Mouse (Mus musculus): Measurements from ENCODE around the gene Zbtb7b. TPM values are rescaled to one million over a fixed set of nuclear protein-coding genes. Genes with fewer than 3 reads are reported as not detected.
"Not testable (repeated sequence)": the region's sequence is repeated elsewhere in the genome, so short reads cannot be mapped to it uniquely, and the experiment has no call there.

Gene Zbtb7b
- 8.6 and 9.9 TPM in 2 replicates for total RNA-seq (2017)

- peak; percentile 47 to 61 for ATAC-seq (replicated peaks in 1 of 2; ENCODE audit: insufficient read depth in 1 of 2, low FRiP score in 2 of 2, low TSS enrichment in 1 of 2, low read depth in 1 of 2, poor library complexity in 2 of 2, severe bottlenecking in 2 of 2)
These were observed at the start of gene Zbtb7b for GRCm38 (mm10) chr3:89394006-89394893. TSS of gene Zbtb7b (minus strand) at chr3:89394776.

DNA sequence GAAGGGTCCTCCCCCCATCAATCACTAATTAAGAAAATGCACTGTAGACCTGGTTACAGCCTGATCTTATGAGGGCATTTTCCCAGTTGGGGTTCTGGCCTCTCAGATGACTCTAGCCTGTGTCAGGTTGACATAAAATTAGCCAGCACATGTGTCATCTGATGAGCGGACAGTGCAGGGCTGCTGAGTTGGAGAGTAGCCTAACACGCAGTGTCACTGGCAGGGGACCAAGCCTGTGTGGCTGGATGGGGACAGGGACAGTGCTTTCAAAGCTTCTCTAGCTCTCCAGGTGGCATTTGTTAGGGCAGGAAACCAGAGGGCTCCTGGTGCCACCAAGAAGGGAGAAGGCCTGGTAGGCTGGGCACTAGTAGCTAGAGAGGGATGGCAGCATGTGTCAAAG is 46.1 kb upstream of the Zbtb7b start:
- ATAC-seq (replicated peaks in 1 of 2; ENCODE audit: insufficient read depth in 1 of 2, low FRiP score in 2 of 2, low TSS enrichment in 1 of 2, low read depth in 1 of 2, poor library complexity in 2 of 2, severe bottlenecking in 2 of 2): no peak

- ATAC-seq (replicated peaks in 1 of 2; ENCODE audit: insufficient read depth in 1 of 2, low FRiP score in 2 of 2, low TSS enrichment in 1 of 2, low read depth in 1 of 2, poor library complexity in 2 of 2, severe bottlenecking in 2 of 2): peak; percentile 57 to 69
These were observed 42.7 kb upstream of the Zbtb7b start for GRCm38 (mm10) chr3:89437269-89437668.

DNA sequence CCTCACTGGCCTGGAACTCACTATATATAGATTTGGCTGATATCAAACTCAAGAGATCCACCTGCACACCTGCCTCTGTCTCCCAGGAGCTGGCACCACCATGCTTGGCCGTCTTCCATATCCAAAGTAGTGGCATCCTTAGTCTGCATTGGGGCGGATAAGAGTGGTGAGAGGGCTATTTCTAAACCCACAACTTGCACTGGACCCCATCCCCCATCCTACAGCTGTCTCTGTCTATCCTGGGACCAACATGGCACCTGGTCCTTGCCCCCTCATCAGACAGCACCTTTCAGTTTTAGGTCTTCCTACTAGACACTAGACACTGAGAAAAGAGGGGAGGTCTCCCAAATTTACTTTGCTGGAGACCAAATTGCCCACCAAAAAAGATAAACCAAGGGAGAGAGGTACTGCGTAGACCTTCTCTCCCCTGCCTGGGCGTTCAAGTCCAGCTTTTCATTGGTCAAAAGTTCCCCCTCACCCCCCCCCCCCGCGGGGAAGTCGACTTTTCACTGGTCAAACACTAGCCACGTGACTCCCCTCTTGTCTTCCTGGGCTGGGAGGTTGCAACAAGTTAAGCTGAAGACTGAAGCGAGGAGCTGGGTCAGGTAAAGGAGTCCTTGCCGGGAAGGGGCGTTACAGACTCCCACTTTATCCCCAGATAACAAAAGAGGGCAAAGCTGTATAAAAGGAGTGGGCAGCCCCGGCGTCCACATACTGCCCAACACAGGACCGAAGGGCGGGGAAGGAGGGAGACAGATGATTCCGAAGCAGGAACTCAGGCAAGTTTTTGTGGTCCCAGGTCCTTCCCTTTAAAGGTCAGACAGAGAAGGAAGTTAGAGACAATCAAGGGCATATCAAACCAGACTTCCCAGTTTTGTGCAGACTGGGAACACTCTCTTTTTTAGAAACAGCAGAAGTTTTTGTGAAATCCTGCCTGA is 41.9 kb upstream of the Zbtb7b start, which contains the start of gene Pbxip1:
Gene Pbxip1 (plus strand): TSS at position 531 of the 938 bp plus-strand sequence.
- ATAC-seq (replicated peaks in 1 of 2; ENCODE audit: insufficient read depth in 1 of 2, low FRiP score in 2 of 2, low TSS enrichment in 1 of 2, low read depth in 1 of 2, poor library complexity in 2 of 2, severe bottlenecking in 2 of 2): peak; percentile 70 to 74

GRCm38 (mm10) chr3:89435041-89435440 is 40.5 kb upstream of the Zbtb7b start:
- ATAC-seq (replicated peaks in 1 of 2; ENCODE audit: insufficient read depth in 1 of 2, low FRiP score in 2 of 2, low TSS enrichment in 1 of 2, low read depth in 1 of 2, poor library complexity in 2 of 2, severe bottlenecking in 2 of 2): no peak

DNA sequence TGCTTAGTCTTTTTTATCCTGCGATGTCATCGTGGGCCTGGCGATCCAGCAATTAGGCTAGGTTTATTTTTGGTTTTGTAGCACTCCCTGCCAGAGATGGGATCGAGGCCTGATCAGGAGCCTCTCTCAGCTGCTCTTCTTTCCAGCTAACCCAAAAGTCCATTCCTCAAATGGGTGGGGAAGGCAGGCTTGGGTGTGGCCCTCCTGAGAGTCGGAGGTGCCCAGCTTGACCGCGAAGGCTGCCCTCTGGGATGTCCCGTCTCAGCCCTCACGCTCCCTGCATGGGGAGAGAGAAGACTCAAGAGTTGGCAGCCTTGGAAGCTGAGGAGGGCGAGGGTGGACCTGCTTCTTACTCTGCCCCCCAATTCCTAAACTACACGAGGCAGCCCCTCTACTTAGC is 40.0 kb upstream of the Zbtb7b start:
- ATAC-seq (replicated peaks in 1 of 2; ENCODE audit: insufficient read depth in 1 of 2, low FRiP score in 2 of 2, low TSS enrichment in 1 of 2, low read depth in 1 of 2, poor library complexity in 2 of 2, severe bottlenecking in 2 of 2): no peak

- no peak for ATAC-seq (replicated peaks in 1 of 2; ENCODE audit: insufficient read depth in 1 of 2, low FRiP score in 2 of 2, low TSS enrichment in 1 of 2, low read depth in 1 of 2, poor library complexity in 2 of 2, severe bottlenecking in 2 of 2)
These were observed 38.0 kb upstream of the Zbtb7b start for GRCm38 (mm10) chr3:89432606-89433005.

DNA sequence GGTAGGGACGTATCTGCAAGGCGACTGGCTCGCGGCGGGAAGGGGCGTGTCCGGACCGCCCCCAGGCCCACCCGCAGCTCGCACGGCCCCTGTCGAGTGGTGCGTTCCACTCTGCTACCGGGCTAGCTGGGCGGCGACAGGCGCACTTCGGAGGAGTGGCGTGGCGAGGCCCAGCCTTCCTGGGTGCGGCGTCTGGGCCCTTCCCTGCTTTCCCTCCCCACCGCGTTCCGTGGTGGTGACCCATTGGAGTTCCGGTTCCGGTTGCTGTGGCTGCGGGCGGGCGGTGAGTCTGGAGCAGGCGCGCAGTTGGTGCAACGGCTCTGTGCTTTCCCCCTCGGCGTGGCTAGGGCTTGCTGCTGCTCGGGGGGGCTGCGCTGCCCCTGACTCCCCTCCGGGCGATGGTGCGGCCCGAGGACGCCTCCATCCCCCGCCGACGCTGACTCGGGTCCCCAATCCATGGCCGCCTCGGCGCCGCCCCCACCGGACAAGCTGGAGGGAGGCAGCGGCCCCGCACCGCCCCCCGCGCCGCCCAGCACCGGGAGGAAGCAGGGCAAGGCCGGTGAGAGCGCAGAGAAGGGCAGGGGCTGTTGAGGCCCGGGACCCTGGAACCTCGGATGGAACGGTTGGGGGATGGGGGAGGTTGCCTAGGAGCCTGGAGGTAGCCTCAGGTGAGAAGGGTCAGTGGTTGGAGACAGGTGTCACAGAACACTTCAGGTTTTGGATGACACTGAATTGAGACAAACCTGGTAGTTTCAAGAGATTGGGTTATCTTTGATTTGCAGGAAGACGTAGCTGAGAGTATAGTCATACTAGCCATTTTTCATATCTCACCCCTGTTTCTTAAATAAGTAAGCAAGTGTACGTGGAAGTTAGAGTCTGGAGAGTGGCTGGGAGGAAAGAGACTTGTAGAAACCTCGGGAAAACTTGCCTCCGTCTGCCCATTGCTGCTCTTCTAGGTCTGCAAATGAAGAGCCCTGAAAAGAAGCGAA is 35.9 kb upstream of the Zbtb7b start, which contains the start of gene Pygo2:
Gene Pygo2 (plus strand): TSS at position 44 of the 989 bp plus-strand sequence.
- ATAC-seq (replicated peaks in 1 of 2; ENCODE audit: insufficient read depth in 1 of 2, low FRiP score in 2 of 2, low TSS enrichment in 1 of 2, low read depth in 1 of 2, poor library complexity in 2 of 2, severe bottlenecking in 2 of 2): peak; percentile 93 to 96

GRCm38 (mm10) chr3:89429021-89429420 is 34.4 kb upstream of the Zbtb7b start:
- not testable (repeated sequence) for ATAC-seq (replicated peaks in 1 of 2; ENCODE audit: insufficient read depth in 1 of 2, low FRiP score in 2 of 2, low TSS enrichment in 1 of 2, low read depth in 1 of 2, poor library complexity in 2 of 2, severe bottlenecking in 2 of 2)

DNA sequence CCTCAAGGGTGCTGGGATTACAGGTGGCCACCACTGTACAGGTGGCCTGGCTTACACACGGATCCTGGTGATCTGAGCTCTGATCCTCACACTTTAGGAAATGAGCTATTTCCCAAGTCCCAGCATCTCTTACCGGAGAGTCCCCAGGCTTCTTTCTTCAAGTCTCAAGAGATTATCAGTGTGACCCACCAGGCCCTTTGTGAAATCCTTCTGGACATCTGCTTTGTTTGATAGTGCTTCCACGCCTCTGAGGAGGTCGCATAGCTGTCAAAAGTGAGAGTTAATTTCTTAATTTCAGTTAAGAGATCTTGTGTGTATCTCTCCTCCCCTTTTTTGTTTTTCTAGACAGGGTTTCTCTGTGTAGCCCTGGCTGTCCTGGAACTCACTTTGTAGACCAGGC is 31.3 kb upstream of the Zbtb7b start:
- no peak for ATAC-seq (replicated peaks in 1 of 2; ENCODE audit: insufficient read depth in 1 of 2, low FRiP score in 2 of 2, low TSS enrichment in 1 of 2, low read depth in 1 of 2, poor library complexity in 2 of 2, severe bottlenecking in 2 of 2)

- no peak for ATAC-seq (replicated peaks in 1 of 2; ENCODE audit: insufficient read depth in 1 of 2, low FRiP score in 2 of 2, low TSS enrichment in 1 of 2, low read depth in 1 of 2, poor library complexity in 2 of 2, severe bottlenecking in 2 of 2)
These were observed 30.6 kb upstream of the Zbtb7b start for GRCm38 (mm10) chr3:89425141-89425525.

GRCm38 (mm10) chr3:89424416-89425140 is 30.0 kb upstream of the Zbtb7b start:
- ATAC-seq (replicated peaks in 1 of 2; ENCODE audit: insufficient read depth in 1 of 2, low FRiP score in 2 of 2, low TSS enrichment in 1 of 2, low read depth in 1 of 2, poor library complexity in 2 of 2, severe bottlenecking in 2 of 2): no peak

DNA sequence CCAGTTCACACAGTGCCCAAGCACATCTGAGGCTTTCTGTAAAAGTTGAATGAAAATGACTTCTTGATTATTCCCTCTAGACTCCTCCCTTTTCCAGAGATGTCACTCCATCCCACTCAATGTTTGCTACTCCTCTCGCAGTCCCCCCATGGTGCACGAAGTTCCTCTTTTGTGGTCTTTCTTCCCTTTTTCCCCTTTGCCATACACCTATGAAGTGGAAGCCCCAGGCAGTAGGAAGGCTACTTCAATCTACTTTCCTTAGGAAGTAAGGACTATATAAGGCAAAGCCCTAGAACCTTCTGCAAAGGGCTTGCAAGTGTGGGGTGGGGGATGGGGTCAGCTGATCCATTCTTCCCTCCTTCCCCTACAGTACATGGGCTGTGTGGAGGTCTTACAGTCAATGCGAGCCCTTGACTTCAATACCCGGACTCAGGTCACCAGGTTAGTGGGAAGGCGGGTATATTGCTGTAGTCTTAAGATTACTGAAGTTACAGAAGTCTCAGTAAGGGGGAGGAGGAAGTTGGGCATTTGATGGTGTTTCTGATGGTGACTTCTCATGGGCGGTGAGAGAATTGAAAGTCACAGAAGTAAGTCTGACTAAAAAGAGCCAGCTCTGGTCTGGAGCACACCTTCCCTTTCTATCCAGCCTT is 28.1 kb upstream of the Zbtb7b start:
- ATAC-seq (replicated peaks in 1 of 2; ENCODE audit: insufficient read depth in 1 of 2, low FRiP score in 2 of 2, low TSS enrichment in 1 of 2, low read depth in 1 of 2, poor library complexity in 2 of 2, severe bottlenecking in 2 of 2): no peak

GRCm38 (mm10) chr3:89421810-89422473 is 27.4 kb upstream of the Zbtb7b start:
- ATAC-seq (replicated peaks in 1 of 2; ENCODE audit: insufficient read depth in 1 of 2, low FRiP score in 2 of 2, low TSS enrichment in 1 of 2, low read depth in 1 of 2, poor library complexity in 2 of 2, severe bottlenecking in 2 of 2): no peak

GRCm38 (mm10) chr3:89421002-89421774 is 26.6 kb upstream of the Zbtb7b start:
- peak; percentile 21 to 29; a peak in 2 of 4 replicates for ATAC-seq (replicated peaks in 1 of 2; ENCODE audit: insufficient read depth in 1 of 2, low FRiP score in 2 of 2, low TSS enrichment in 1 of 2, low read depth in 1 of 2, poor library complexity in 2 of 2, severe bottlenecking in 2 of 2)
